Mouse (Mus musculus) embryo, embryonic 10.5 days (tissue): ENCODE data around the gene Irx6.
A peak's percentile ranks its signal among the peaks of the same experiment; 100 is the strongest.

Source experiments
- DNase-seq: peaks from one replicate; pipeline ENCODE4 v3.0.0-alpha.2; 2015; ENCODE audit warnings: low spot score

Gene Irx6

DNA sequence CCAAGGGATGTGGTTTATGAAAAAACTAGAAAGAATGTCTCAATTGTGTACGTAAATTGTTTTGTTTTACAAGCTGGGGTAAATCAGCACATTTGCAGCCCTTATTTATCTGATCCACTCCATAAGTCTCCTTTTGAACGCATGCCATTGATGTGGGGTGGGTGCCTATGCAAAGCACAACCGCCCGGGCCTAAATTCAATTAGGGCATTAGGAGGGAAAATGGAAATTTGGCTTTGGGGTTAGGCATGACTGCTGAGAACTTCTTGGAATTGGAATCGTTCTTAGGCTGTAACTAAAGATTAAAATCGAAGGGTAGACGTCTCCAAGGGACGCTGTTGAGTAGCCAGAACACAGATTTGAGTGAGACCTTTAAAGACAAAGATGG is 47.8 kb downstream of the Irx6 start:
- DNase-seq: no peak

GRCm38 (mm10) chr8:92723320-92723719 is 49.2 kb downstream of the Irx6 start:
- DNase-seq: peak; percentile 46

DNA sequence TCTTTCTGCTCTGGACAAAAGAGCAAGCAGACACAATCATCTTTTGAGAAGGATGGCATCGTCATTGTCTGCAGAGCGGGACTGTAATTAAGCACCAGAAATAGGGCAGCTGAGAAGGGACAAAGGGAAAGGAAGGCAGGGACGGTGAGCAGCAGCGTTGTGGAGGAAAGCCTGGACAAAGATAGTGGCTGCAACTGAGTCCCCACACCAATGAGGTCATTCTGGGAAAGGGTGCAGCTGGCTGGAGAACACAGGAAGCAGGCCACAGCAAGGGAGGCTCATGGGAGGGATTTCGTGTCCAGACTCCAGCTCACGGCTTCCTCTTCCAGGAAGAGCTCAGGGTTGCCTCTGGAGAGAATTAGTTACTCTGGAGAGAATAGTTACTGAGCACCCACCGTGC is 49.9 kb downstream of the Irx6 start:
- peak; percentile 45 for DNase-seq

- DNase-seq: no peak
These were observed 50.3 kb downstream of the Irx6 start for GRCm38 (mm10) chr8:92724359-92724758.
